Mouse (Mus musculus) hematopoietic stem cell, adult 5-6 weeks (primary cell): ENCODE results near the gene Sass6. TPM values are rescaled to one million over a fixed set of nuclear protein-coding genes. Genes with fewer than 3 reads are reported as not detected.
"Not testable (repeated sequence)": the region's sequence is repeated elsewhere in the genome, so short reads cannot be mapped to it uniquely, and the experiment has no call there.

Experiments
- ATAC-seq, 2 experiments: fragments of 125-278 bp in 1 of 2; replicated peaks in 1 of 2; 2 replicates each; pipeline ENCODE4 v1.8.0; 2016 to 2017; ENCODE audit warnings: inconsistent platforms in 2 of 2, mild to moderate bottlenecking in 2 of 2, moderate number of reproducible peaks in 2 of 2, low read depth in 1 of 2, moderate TSS enrichment in 1 of 2; ENCODE audit not compliant: low FRiP score in 2 of 2, poor library complexity in 2 of 2, severe bottlenecking in 2 of 2, insufficient read depth in 1 of 2, low TSS enrichment in 1 of 2
- total RNA-seq: library from RNA; stranded (forward); fragments of 172-1452, 232-1000 nt; gene quantifications from 2 replicates; pipeline ENCODE4 v1.2.3, GENCODE M21; 2017

The Sass6 gene
- total RNA-seq, 1 experiment from 2014 or later, result 43.9 TPM

DNA sequence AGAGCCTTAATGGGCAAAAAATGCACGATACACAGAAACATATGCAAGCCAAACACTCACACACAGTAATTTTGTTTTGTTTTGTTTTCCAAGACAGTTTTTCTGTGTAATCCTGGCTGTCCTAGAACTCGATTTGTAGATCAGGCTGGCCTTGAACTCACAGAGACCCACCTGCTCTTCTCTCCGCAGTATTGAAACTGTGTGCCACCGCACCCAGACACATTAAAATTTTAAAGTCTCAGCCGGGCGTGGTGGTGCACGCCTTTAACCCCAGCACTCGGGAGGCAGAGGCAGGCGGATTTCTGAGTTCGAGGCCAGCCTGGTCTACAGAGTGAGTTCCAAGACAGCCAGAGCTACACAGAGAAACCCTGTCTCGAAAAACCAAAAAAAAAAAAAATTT is 59.3 kb downstream of the Sass6 start:
- ATAC-seq, result not testable (repeated sequence)

DNA sequence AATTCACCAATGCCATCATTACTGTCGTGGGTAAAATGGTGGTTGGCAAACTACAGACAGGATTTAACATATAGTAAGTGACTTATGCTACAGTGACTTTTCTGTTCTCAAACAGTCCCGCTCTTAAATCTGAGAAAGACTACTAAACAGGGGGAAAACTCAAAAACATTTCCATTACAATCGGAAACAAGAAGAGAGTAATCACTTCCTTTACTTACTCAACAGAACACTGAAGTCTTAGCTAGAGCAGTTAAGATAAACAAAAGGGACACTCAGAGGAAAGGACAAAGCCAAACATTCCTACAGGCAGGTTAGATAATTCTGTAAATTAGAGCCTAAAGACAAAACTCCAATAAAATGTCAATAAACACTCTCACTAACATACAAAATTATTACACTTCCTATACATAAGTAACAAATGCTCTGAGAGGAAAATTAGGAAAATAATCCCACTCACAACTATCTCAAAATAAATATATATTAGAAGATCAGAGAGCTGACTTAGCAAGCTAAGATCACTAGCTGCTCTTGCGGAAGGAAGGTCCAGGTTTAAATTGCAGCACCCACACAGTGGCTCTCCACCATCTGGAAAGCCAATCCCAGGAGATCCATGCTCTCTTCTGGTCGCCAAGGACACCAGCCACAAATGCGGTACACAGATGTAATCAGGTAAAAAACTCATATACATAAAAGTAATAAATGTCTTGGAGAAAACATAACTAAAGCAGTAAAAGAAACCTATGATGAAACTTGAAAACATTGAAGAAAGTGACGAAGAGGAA is 61.6 kb downstream of the Sass6 start:
- no peak for ATAC-seq

DNA sequence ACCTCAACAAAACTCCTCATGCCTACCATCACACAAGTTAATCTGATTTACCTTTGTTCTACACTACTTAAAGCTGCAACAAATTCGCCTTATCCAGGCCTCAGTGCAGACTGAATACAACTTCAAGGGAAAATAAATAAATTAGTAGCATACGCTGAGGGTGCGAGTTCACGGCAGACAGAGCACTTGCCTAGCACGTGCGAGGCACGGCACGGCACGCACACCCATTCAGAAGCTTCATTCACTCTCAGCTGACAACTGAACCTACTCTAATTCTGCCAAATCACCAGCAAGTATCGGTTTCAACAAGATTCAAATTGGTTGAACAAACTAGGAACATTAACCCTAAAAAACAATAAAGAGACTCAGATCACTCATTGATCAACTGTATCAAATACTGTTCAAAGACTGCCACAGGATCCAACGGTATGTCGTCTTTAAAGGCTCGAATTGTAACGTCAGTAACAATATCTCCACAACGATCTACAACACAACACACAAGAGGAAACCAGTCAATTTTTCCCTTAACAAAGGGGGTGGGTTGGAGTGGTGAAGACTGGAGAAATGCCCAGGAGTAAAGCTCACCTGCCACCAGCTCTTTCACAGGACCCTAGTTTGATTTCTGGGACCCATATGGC is 64.3 kb downstream of the Sass6 start:
- no peak for ATAC-seq

DNA sequence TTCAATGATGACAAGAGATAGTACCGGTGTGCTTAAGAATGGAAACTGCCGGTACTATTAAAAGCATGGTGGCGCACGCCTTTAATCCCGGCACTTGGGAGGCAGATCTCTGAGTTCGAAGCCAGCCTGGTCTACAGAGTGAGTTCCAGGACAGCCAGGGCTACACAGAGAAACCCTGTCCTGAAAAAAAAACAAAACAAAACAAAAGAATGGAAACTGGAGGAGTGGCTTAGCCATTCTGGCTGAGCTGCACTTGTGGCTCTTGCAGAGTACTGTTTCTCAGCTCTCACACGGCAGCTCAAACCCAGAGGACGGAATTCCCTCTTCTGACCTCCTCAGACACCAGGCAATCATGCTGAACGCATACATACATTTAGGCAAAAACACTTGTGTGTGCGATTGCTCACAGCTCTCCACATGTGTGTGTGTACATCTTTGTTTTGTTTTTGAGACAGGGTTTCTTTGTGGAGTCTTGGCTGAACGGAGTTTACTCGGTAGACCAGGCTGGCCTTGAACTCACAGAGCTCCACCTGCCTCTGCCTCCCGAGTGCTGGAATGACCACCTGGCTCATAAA is 65.2 kb downstream of the Sass6 start:
- no peak for ATAC-seq

DNA sequence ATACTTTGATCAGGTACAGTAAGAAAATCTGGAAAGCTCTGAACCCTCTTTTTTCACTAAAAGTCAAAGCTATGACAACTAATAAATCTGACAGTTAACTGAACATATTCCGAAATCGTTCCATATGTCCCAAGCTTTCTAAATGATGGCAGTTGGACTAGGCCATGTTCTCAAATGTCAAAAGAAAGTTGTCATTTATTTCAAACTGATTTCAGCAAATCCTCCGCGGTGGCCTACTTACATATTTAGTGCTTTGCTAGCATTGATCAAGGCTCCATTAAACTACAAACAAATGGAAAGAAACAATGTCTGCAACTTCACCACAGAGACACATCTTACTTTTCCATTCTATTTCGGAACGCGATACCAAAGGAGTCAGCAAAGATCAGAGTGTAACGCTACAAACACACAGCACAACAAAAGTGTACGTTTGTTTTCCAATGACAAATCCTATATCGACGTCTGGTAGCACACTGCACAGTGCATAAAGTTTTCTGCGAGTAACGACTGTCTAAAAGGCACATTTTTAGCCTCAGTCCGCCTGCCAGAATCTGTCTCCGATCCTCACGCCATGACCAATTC is 66.6 kb downstream of the Sass6 start:
- no peak for ATAC-seq

DNA sequence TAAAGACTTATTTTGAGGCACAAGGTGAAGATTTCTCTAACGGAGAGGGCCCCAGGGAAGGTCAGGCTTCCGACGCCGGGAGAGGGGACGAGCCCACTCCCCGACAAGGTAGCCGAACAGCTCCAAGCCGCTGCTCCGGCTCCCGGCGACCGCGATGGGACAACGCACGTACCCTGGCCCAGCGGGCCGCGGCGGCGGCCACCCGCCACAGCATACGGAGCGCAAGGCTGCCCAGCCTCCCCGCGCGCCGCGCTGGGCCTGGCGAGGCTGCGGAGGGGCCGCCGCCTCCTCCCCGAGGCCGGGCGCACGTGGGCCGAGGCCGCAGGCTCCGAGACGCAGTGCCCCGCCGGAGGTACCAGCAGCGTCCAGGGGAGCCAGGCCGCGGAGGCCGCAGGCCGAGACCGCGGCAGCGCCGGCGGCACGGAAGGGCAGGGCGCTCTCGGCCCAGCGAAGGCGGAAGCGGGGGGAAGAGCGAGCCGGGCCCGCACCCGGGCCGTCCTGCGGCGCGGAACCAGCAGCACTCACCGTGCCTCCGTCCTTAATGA is 67.2 kb downstream of the Sass6 start:
- ATAC-seq, result peak; percentile 28 to 54

DNA sequence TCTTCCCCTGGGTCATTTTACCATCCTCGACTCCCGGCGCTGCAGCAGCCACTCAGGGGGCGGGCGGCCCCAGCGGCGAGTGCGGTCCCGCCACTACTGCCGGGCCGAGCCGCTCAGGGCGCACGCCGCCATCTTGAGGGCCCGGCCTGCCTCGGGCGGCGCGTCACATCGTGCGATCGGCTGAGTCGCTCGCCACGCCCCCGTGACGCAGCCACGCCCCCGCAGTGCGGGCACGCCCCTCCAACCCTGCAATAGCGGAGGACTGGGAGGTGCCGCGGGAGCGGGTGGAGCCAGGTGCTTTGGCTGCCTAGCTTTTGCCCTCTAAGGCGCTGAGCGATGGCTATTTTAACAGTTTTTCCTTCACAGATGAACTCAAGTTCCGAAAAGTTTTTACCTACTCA is 67.7 kb downstream of the Sass6 start, which contains the start of gene Mfsd14a:
Mfsd14a (minus strand) TSS at position 215 of the 401 bp plus-strand sequence.
- peak; percentile 96 to 97 for ATAC-seq

DNA sequence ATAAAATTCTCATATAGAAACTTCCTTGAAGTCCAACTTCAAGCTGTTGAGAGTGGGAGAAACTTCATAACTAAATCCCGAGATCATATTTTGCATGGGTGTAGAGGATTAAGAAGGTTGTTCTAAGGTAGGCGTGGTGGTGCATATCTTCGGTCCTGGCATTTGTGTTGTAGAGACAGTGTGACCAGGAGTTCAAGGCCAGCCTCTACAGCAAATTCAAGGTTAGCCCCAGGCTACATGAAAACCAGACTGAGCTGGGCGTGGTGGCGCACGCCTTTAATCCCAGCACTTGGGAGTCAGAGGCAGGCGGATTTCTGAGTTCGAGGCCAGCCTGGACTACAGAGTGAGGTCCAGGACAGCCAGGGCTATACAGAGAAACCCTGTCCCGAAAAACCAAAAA is 69.5 kb downstream of the Sass6 start:
- ATAC-seq, result not testable (repeated sequence)

Other genes with a start within 250 kb of the Sass6 start
- gene Cdc14a, start 170.9 kb upstream of the Sass6 start, total RNA-seq, result 35.3 and 44.7 TPM in 2 replicates
- 31.6 and 32.6 TPM in 2 replicates for gene Rtca, start 86.8 kb upstream of the Sass6 start, total RNA-seq
- gene Dbt, start 81.9 kb upstream of the Sass6 start, total RNA-seq, result 15.2 and 17.0 TPM in 2 replicates
- 0.55 and 1.2 TPM in 2 replicates for gene Lrrc39, start 32.0 kb upstream of the Sass6 start, total RNA-seq
- gene Trmt13, start 19.6 kb downstream of the Sass6 start, total RNA-seq, result 53.8 and 54.4 TPM in 2 replicates
- 76.5 and 92.3 TPM in 2 replicates for gene Mfsd14a, start 67.7 kb downstream of the Sass6 start, total RNA-seq
- gene Gm43191, start 86.3 kb downstream of the Sass6 start, total RNA-seq, result not detected in 2 replicates
- 48.4 and 57.3 TPM in 2 replicates for gene Slc35a3, start 117.8 kb downstream of the Sass6 start, total RNA-seq
- gene Agl, start 213.2 kb downstream of the Sass6 start, total RNA-seq, result 8.6 and 11.3 TPM in 2 replicates